Mouse (Mus musculus): ENCODE measurements at regions not wholly inside any gene's neighbourhood (a gene's known extent, or its start where the extent isn't known, plus 50 kb on each side); places are given as distances from the start of the nearest gene placed in this dataset.

DNA sequence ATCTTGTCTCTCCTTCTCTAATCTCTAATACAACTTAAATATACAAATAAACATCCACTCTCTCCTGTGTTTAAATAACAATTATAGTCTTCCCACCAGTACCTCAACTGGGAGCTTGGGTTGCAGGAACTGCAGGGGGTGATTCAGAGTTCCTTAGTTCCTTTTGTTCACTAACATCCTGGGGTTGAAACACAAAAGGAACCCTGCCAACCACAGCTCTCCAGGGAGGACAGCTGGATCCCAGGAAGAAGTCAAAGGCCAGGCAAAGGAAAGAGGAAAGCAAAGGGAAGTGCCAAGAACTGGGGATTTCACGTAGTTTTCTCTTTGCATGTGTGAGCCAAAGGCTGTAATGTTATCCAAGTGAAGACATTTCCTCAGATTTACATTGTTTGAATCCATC, 296.1 kb downstream of the Cbln4 start:
- TF ChIP-seq CTCF (IDR thresholded peaks at IDR 0.05; ENCODE audit: extremely low read depth, insufficient read length, insufficient replicate concordance, low read depth, low read length) (no peak), POLR2A (IDR thresholded peaks at IDR 0.05; ENCODE audit: low read depth, low read length) (no peak)
